9 mouse cellular contexts compared by ENCODE assay signal in the genomic region with DNA sequence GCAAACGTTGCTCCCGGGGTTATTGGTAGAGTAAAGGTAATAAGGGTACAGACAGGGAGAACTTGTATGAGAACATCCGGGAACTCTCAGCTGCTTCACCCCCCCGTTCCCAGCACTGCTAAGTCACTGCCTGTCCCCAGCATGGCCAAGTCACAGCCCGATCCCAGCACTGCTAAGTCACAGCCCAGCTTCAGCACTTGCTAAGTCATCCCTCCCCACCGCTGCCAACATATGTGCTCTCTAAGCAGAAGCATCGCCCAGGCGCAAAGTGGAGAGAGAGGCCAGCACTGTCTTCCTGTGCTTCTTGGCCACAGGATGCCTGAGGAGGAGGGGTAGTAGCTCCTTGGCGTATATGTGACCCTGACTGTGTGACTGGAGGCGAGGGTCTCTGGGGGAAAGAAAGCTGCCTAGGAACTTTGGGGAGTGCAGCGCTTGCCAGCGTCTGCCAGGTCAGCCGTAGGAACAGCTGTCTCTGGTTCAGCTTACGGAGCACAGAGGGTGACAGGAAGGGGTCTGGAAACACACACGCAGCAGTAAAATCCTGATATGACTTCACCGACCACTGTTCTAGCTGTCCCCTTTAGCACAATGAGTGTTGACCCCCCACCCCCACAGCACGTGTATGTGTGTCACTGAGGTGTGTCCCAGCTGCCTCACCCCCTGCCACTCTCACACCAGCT. TPM values are rescaled to one million over a fixed set of nuclear protein-coding genes. Genes with fewer than 3 reads are reported as not detected.
A peak's percentile ranks its signal among the peaks of the same experiment; 100 is the strongest.
DNase-seq lines count a peak whose midpoint lies in the region.
"Had no signal": no experiment of that assay in that cellular context is flagged by ENCODE, and none has a peak within 500 bp of the region (broad histone marks: within the 10 kb centered on the region; RNA-seq: fewer than 3 reads in every experiment).

No protein-coding gene starts in this region.

- H3K9me3 ChIP-seq in megakaryocyte, embryonic 14.5 days: no peaks in the 10 kb centered on the region

- H3K36me3 ChIP-seq in megakaryocyte, embryonic 14.5 days (replicated peaks; ENCODE audit: low read length): peaks cover 68% of the 10 kb centered on the region

- peaks cover 89% of the 10 kb centered on the region for H3K4me1 ChIP-seq in megakaryocyte, embryonic 14.5 days

- intact Hi-C loops in heart, postnatal 14 days (cut with DNase I): loop anchor here (10.0 kb wide), 2 partner anchors 595 to 855 kb away; no protein-coding TSS in a partner anchor

- peak overlapping the region; percentile 87 for H3K4me3 ChIP-seq in megakaryocyte, embryonic 14.5 days (replicated peaks)

- DNase-seq in adrenal gland, postnatal 10 days: peak; percentile 35
- no peak for DNase-seq in adrenal gland, postnatal 4 days (ENCODE audit: low spot score in 2 of 2)
- peak; percentile 77 for DNase-seq in right cerebral cortex, adult 18-20 months
- DNase-seq in right cerebral cortex, postnatal 4 days: no peak
- peak; percentile 54 to 56 for DNase-seq in heart, postnatal 14 days
- DNase-seq in frontal cortex, postnatal 10 days (ENCODE audit: low spot score in 2 of 2): no peak
- no peak for DNase-seq in spleen, adult 12 weeks (ENCODE audit: low spot score)

- no peaks in the 10 kb centered on the region for H3K27me3 ChIP-seq in megakaryocyte, embryonic 14.5 days (replicated peaks)

RNA-seq across cellular contexts. Expression of gene Pfkfb4, which starts 18.2 kb away (rescaled TPM):
- 1 to 10 TPM; 3.2 to 8.1 TPM for total RNA-seq in adrenal gland, postnatal 10 days (2021)
- total RNA-seq in adrenal gland, postnatal 4 days (2021): 1 to 10 TPM; 5.3 to 9.1 TPM
- total RNA-seq in heart, postnatal 14 days (2021): 1 to 10 TPM; 1.9 to 3.2 TPM
- 2.4 and 5.8 TPM in 2 replicates for polyA plus RNA-seq in megakaryocyte, embryonic 14.5 days (2012; ENCODE audit: insufficient read depth, low replicate concordance)

RNA-seq across cellular contexts. Expression of gene Ucn2, which starts 24.0 kb away (rescaled TPM):
- under 1 TPM; 0.33 to 0.39 TPM for total RNA-seq in adrenal gland, postnatal 10 days (2021)
- total RNA-seq in adrenal gland, postnatal 4 days (2021): 1 to 10 TPM in 1 of 2 experiments, under 1 TPM in 1; 0.78 to 1.6 TPM
- under 1 TPM in 1 of 2 experiments, not detected in 1; 0.20 TPM for total RNA-seq in heart, postnatal 14 days (2021)
- 0.18 TPM in 1 of 2 replicates, not detected in the other for polyA plus RNA-seq in megakaryocyte, embryonic 14.5 days (2012; ENCODE audit: insufficient read depth, low replicate concordance)
- total RNA-seq: left cerebral cortex, postnatal 25 days had no signal

RNA-seq across cellular contexts. Expression of gene Shisa5, which starts 28.6 kb away (rescaled TPM):
- total RNA-seq in adrenal gland, postnatal 10 days (2021): 100 to 1,000 TPM; 107 to 113 TPM
- 100 to 1,000 TPM; 113 to 115 TPM for total RNA-seq in adrenal gland, postnatal 4 days (2021)
- total RNA-seq in heart, postnatal 14 days (2021): 10 to 100 TPM; 49.5 to 50.0 TPM
- 375 and 575 TPM in 2 replicates for polyA plus RNA-seq in megakaryocyte, embryonic 14.5 days (2012; ENCODE audit: insufficient read depth, low replicate concordance)

RNA-seq across cellular contexts. Expression of gene Trex1, which starts 49.8 kb away (rescaled TPM):
- 10 to 100 TPM; 14.0 to 15.9 TPM for total RNA-seq in adrenal gland, postnatal 10 days (2021)
- total RNA-seq in adrenal gland, postnatal 4 days (2021): 10 to 100 TPM; 21.6 to 23.6 TPM
- 10 to 100 TPM; 10.4 to 10.6 TPM for total RNA-seq in heart, postnatal 14 days (2021)
- 25.2 and 49.1 TPM in 2 replicates for polyA plus RNA-seq in megakaryocyte, embryonic 14.5 days (2012; ENCODE audit: insufficient read depth, low replicate concordance)

RNA-seq across cellular contexts. Expression of gene Col7a1, which starts 56.4 kb away (rescaled TPM):
- total RNA-seq in adrenal gland, postnatal 10 days (2021): 1 to 10 TPM; 3.7 TPM
- 1 to 10 TPM; 9.0 to 9.5 TPM for total RNA-seq in adrenal gland, postnatal 4 days (2021)
- total RNA-seq in heart, postnatal 14 days (2021): 1 to 10 TPM in 1 of 2 experiments, under 1 TPM in 1; 0.33 to 1.1 TPM
- polyA plus RNA-seq in megakaryocyte, embryonic 14.5 days (2012; ENCODE audit: insufficient read depth, low replicate concordance): 0.36 and 2.2 TPM in 2 replicates

Comparison
In these comparisons a context has a peak if more than half of its experiments do, and no peak if none do; other contexts are left out.
1. DNase-seq: peak in adrenal gland, postnatal 10 days (single experiment), right cerebral cortex, adult 18-20 months (single experiment) and heart, postnatal 14 days (2 of 2); none in adrenal gland, postnatal 4 days (0 of 2), right cerebral cortex, postnatal 4 days (single experiment), frontal cortex, postnatal 10 days (0 of 2) and spleen, adult 12 weeks (single experiment).